Mouse (Mus musculus) lung, postnatal 10 days (tissue): Measurements from ENCODE around the gene Olfr352.

Source experiments
- DNase-seq: peaks from one replicate; pipeline ENCODE4 v3.0.0; 2021

Olfr352 gene

DNA sequence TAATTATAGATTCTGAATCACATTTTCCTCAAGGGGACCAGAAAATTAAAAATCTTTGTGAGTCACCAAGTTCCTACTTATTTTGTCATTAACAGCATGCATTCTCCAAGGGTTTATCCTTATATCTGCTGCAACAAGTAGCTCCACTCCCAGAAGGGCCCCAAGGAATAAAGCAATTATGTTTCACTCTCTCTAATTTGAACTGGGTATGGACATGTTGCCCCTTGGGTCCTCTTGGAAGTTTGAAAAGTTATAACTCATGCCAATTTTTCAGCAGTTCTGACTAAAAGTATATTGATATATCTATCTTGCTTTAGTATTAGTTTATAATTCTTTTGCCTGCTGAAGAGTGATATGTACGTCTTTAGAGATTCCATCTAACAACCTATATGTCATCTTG lies at the start of gene Olfr352:
Gene Olfr352, plus strand, starts transcription at position 301 of the 400 bp plus-strand sequence.
- no peak for DNase-seq

DNA sequence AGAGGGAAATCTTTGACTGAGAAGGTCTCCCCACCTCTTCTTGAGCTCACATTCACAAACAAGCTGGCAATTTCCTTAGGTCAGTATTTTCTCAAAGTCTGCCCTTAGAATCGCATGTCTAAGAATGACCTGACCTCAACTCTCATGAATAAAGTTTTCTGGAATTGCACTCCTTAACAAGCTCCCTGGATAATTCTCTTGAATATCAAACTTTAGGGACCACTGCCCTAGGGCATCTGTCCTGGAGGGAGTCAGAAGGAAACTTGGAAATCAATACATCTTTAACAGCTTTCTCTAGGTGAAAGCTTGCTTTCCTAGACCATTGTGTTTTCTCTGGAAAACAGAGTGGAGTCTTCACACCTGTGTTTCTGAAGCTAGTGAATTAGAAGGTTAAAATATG lies 22.2 kb upstream of the Olfr352 start, which contains the start of gene Olfr350:
Gene Olfr350, plus strand, starts transcription at position 301 of the 400 bp plus-strand sequence.
- no peak for DNase-seq

DNA sequence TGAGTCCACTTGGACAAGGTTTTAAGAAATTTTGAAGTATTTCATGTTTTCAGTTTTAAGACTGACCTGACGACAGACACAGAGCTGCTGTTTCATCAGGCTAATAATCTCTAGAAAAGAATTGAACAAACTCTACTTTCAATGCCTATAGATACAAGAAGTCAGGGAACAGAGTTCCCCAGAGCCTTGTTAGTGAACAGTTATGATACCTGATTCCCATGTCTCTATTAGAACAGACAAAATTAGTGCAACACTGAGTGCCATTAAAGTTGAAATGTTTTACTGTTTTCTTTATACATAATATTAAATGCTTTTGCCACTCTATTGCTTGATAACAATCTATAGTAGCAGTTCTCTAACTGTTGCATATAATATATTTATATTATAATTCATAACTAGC lies 5.7 kb upstream of the Olfr352 start, which contains the start of gene Olfr351:
Gene Olfr351, minus strand, starts transcription at position 101 of the 400 bp plus-strand sequence.
- DNase-seq = no peak

DNA sequence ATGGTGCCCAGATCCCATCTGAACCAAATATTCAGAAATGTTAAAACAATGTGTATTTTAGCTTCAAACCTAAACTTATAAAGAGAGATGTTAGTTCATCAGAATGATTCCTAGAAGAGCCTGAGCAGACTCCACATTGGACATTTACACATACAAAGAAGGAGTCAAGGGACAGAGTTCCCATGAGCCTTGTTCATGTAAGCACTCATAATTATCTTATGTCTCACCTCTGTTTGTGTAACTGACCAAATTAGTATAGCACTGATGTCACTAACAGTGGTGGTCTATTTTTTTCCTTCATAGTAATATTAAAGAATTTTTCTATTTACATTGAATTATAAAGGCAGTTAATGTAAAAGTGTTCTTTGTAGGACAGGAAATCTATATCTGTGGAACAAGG lies 24.6 kb downstream of the Olfr352 start, which contains the start of gene Olfr353:
Gene Olfr353, minus strand, starts transcription at position 101 of the 400 bp plus-strand sequence.
- no peak for DNase-seq

DNA sequence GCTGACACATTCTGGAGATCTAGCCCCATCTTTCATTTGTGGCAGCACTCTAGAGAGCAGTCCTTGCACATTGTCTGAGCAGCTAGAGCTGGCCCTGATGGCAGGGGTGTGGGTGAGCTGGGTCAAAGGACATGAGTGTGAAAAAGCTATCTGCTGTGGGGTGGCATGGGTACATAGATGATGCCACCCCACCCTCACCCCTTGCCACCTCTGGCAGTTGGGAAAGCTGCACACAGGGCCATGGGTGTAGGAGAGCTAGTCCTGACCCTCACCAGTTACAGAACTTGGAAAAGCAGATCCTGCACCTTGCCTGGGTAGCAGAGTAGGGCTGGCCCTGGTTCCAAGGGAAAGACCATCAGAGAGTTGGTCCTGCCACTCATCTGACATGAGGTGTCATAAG lies 28.9 kb downstream of the Olfr352 start:
- DNase-seq = no peak

DNA sequence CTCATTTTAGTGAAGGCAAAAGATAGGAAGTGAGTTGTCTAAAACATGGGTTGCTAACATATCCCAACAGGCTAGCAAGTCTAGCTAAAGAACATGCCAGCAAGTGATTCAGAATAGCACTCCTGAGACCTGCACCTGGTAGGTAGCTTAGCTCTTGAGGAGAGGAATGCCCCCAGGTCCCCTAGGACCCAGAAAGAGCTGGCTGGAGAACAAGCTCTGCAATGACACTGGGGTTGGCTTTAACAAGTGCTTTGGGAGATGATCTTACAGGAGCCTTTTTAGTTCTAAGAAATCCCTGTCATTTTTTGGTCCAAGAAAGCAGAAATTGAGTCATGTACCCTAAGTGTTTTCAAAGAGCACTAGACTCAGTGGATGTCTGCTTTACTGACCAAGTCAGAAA lies 37.1 kb downstream of the Olfr352 start, which contains the start of gene Olfr354:
Gene Olfr354, plus strand, starts transcription at position 301 of the 400 bp plus-strand sequence.
- DNase-seq = no peak
